Mouse (Mus musculus): ENCODE results near the gene Ccdc9.

GRCm38 (mm10) chr7:16286026-16286961, at the start of gene Ccdc9:
- no peak for TF ChIP-seq CTCF (IDR thresholded peaks at IDR 0.05; ENCODE audit: low read depth, low read length)
- TF ChIP-seq TAL1 (conservative IDR thresholded peaks at IDR 0.05; ENCODE audit: low read depth, low read length): no peak
